Mouse (Mus musculus) forebrain, embryonic 15.5 days (tissue): ENCODE results near the gene Atf6b. TPM values are rescaled to one million over a fixed set of nuclear protein-coding genes. Genes with fewer than 3 reads are reported as not detected.
A peak's percentile ranks its signal among the peaks of the same experiment; 100 is the strongest.

Source experiments
- ATAC-seq: fragments of 200-750 bp; cut with Nextera tagmentation; replicated peaks from 2 replicates; pipeline ENCODE4 v1.8.0; 2017; ENCODE audit warnings: mild to moderate bottlenecking, moderate TSS enrichment, moderate library complexity
- H3K27ac ChIP-seq: fragments of 300-500 bp; sonication (generic); replicated peaks from 2 replicates; pipeline ENCODE4 v1.5.1; 2015; ENCODE audit warnings: mild to moderate bottlenecking, inconsistent platforms
- H3K27me3 ChIP-seq: fragments of 300-500 bp; sonication (generic); 2 replicates; pipeline ENCODE4 v1.6.1; 2015; ENCODE audit warnings: inconsistent platforms
- H3K36me3 ChIP-seq: fragments of 300-500 bp; sonication (generic); 2 replicates; pipeline ENCODE4 v1.6.1; 2015; ENCODE audit warnings: mild to moderate bottlenecking, inconsistent platforms
- H3K4me1 ChIP-seq: fragments of 300-500 bp; sonication (generic); 2 replicates; pipeline ENCODE4 v1.6.1; 2015; ENCODE audit warnings: inconsistent platforms
- H3K4me2 ChIP-seq: fragments of 300-500 bp; sonication (generic); replicated peaks from 2 replicates; pipeline ENCODE4 v1.6.1; 2015; ENCODE audit warnings: mild to moderate bottlenecking, inconsistent platforms
- H3K4me3 ChIP-seq: fragments of 300-500 bp; sonication (generic); 2 replicates; pipeline ENCODE4 v1.5.1; 2015; ENCODE audit warnings: mild to moderate bottlenecking, inconsistent platforms
- H3K9ac ChIP-seq: fragments of 300-500 bp; sonication (generic); replicated peaks from 2 replicates; pipeline ENCODE4 v1.6.1; 2015; ENCODE audit warnings: mild to moderate bottlenecking, inconsistent platforms
- H3K9me3 ChIP-seq: fragments of 300-500 bp; sonication (generic); 2 replicates; pipeline ENCODE4 v1.6.1; 2016; ENCODE audit warnings: inconsistent platforms
- WGBS: fragments of 180-500 bp; shearing (Covaris S2); methylation state at CpG from one replicate; pipeline ENCODE4 v1.1.7; 2015; ENCODE audit warnings: mixed read lengths; 5-methylcytosine and 5-hydroxymethylcytosine counted together
- polyA plus RNA-seq: library from polyadenylated mRNA; unstranded; fragments of >200 nt; fragmentation: Nextera tagmentation; extraction: Ambion mirVana; gene quantifications from 2 replicates; pipeline ENCODE4 v1.2.1, GENCODE M21; 2015

The Atf6b gene
- polyA plus RNA-seq, 1 experiment from 2014 or later, result 112 TPM

DNA sequence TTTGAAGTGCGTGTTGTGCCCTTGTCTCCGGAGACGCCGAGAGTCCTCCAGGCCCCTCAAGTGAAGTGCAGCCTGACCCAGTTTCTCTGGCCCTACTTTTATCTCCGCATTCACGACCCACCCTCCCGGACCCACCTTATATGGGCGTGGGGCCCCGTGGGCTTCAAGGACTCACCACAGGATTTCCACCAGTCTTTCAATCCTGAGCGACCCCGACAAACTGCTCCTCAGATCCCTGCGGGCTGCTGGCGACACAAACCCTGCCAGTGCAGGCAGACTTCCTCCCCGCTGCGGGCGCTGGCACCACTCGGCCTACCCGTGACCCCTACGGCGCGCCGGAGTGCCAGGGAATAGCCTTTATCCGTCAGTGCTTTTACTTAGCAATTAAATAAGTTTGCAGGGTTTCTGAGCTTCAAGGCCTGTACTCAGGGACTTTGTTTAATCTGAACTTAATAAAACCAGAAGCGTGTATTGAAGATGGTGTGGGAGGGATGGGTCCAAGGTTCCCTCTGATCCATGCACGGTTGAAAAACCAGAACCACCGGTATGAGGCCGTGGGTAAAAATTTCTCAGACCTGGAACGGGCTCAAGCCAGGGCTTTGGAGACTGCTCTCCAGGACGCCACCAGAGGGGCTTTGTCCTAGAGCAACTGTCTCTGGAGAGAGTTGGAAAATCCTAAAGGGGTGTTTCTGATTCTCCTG, 18.9 kb upstream of the Atf6b start, which contains the start of gene Ppt2:
Gene Ppt2 (minus strand): TSS at position 568 of the 701 bp plus-strand sequence.
- peak within 1 kb of the TSS; percentile 71 for H3K9ac ChIP-seq
- H3K4me1 ChIP-seq, result peaks cover 62% of the 10 kb centered on the region
- 6% methylated on average over 29 of the region's 29 CpGs for WGBS
- H3K9me3 ChIP-seq, result no peaks in the 10 kb centered on the region
- H3K27ac ChIP-seq, result peak within 1 kb of the TSS; percentile 87
- peaks cover 19% of the 10 kb centered on the region for H3K27me3 ChIP-seq
- ATAC-seq, result peak; percentile 4; the same call in 1 of the 2 replicates
- peak within 1 kb of the TSS; percentile 96 for H3K4me2 ChIP-seq
- H3K4me3 ChIP-seq, result peak within 1 kb of the TSS; percentile 69
- 0 out of 2 replicates have a peak, but pooled peaks cover under 1% of the 10 kb centered on the region for H3K36me3 ChIP-seq

DNA sequence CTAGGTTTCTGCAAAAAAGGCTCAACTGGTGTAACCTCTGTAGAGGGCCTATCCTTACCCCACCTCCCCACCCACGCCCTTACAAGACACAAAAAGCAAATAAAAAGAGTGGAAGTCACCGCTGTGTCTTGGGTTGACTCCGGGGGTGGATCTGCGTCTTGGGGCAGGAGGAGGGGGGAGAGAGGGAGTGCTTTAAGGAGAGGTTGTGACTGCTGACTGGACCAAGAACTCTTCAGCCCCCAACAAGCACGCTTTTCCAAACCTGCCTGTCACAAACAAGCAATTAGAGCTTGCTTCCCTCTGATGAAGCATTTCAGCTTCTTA, 18.3 kb upstream of the Atf6b start:
- Histone ChIP-seq H3K9ac (peak overlapping the region; percentile 71; the same call in 1 of the 2 replicates), H3K4me2 (peak overlapping the region; percentile 96), H3K27ac (peak overlapping the region; percentile 87), H3K9me3 (no peaks in the 10 kb centered on the region), H3K4me3 (peak overlapping the region; percentile 69), H3K27me3 (peaks cover 19% of the 10 kb centered on the region), H3K36me3 (no peaks in the 10 kb centered on the region), H3K4me1 (peaks cover 62% of the 10 kb centered on the region)
- ATAC-seq, result no peak
- WGBS, result 17% methylated on average over 5 of the region's 5 CpGs

DNA sequence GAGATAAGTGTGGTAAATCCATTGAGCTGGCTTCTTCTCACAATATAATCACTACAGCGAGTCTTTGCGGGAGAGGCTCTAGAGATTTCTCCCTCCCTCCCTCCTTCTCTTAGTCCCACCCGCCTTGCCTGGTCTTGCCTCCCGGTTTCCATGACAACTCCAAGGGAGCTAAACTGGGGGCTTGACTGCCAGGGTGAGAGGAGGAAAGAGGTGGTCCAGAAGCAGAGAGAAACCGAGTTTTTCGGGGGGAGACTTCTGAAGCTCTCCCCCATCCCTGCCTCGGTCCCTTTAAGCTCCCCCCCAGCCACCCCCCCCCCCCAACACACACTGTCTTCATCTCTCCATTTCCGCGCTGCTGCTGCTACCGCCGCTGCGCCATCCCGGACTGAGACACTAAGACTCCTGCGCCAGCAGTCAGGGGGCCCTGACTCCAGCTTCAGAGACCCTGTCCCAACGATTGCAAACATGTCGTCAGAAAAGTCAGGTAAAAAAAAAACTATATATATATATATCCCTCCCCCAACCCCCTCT, 17.7 kb upstream of the Atf6b start, which contains the start of gene Prrt1:
Gene Prrt1 (plus strand): TSS at position 313 of the 531 bp plus-strand sequence.
- Histone ChIP-seq H3K9me3 (no peaks in the 10 kb centered on the region), H3K27ac (peak within 1 kb of the TSS; percentile 87), H3K4me1 (peaks cover 62% of the 10 kb centered on the region), H3K27me3 (peaks cover 19% of the 10 kb centered on the region), H3K36me3 (no peaks in the 10 kb centered on the region), H3K4me3 (peak within 1 kb of the TSS; percentile 69), H3K4me2 (peak within 1 kb of the TSS; percentile 96), H3K9ac (peak within 1 kb of the TSS; percentile 71)
- WGBS, result 1% methylated on average over 16 of the region's 16 CpGs
- ATAC-seq, result peak; percentile 38; the same call in 1 of the 2 replicates

DNA sequence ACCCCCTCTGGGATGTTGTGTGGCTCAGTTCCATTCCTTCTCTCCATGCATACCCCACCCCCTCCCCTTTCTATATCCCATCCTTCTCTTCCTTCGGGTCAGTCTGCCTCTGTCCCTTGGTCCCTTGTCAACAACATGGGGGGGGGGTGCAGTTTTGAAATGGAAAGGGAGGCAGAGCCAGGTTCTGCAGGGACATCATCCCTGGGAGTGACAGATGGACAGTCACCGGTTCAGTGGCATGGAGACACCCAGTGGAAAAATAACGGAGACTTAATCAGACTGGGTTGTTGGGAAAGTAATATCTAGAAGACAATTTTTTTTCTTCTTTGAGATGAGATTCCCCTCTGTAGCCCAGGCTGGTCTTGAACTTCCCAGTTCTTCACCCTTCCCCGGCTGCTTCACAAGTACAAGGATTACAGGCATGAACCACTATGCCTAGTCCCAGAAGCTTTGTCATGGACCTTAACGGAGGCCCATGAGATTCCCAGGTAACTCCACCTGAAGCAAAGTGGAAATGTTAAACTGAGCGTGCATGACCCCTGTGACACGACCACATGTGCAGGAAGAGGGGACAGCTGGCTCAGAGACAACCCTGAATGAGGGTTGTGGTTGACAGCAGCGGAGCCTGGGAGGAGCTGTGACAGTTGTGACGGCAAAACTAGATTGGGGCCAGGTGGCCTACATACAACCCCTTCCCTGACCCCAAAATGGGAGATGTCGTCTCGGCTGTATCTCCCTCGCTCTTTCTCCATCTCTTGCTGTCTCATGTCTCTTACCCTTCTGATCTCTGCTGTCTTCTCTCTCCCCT, 16.9 kb upstream of the Atf6b start:
- no peak for ATAC-seq
- Histone ChIP-seq H3K9me3 (no peaks in the 10 kb centered on the region), H3K4me1 (peaks cover 62% of the 10 kb centered on the region), H3K4me3 (peak overlapping the region; percentile 69), H3K36me3 (no peaks in the 10 kb centered on the region), H3K27ac (no peak overlapping the region), H3K9ac (peak overlapping the region; percentile 38), H3K4me2 (peak overlapping the region; percentile 96), H3K27me3 (peaks cover 19% of the 10 kb centered on the region)
- WGBS, result 23% methylated on average over 12 of the region's 12 CpGs

DNA sequence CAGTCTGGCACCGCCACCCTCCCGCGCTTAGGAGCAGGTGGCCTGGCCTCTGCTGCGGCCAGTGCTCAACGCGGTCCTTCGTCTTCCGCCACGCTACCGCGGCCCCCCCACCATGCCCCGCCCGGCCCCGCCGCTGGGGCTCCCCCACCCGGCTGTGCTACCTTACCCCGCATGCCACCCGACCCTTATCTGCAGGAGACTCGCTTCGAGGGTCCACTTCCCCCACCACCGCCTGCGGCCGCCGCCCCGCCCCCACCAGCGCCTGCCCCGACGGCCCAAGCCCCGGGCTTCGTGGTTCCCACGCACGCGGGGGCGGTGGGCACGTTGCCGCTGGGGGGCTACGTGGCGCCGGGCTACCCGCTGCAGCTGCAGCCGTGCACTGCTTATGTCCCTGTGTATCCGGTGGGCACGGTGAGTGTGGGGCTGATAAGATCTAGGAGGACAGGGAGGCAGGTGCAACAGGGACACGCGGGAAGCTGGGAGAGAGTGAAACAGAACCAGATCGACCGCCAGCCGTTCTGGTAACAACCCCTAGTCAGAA, 16.1 kb upstream of the Atf6b start:
- peak overlapping the region; percentile 96 for H3K4me2 ChIP-seq
- H3K9ac ChIP-seq, result peak overlapping the region; percentile 31
- no peaks in the 10 kb centered on the region for H3K36me3 ChIP-seq
- H3K4me3 ChIP-seq, result peak overlapping the region; percentile 69
- H3K27ac ChIP-seq, result no peak overlapping the region
- ATAC-seq, result no peak
- H3K27me3 ChIP-seq, result peaks cover 21% of the 10 kb centered on the region
- 2% methylated on average over 48 of the region's 48 CpGs for WGBS
- no peaks in the 10 kb centered on the region for H3K9me3 ChIP-seq
- peaks cover 60% of the 10 kb centered on the region for H3K4me1 ChIP-seq

DNA sequence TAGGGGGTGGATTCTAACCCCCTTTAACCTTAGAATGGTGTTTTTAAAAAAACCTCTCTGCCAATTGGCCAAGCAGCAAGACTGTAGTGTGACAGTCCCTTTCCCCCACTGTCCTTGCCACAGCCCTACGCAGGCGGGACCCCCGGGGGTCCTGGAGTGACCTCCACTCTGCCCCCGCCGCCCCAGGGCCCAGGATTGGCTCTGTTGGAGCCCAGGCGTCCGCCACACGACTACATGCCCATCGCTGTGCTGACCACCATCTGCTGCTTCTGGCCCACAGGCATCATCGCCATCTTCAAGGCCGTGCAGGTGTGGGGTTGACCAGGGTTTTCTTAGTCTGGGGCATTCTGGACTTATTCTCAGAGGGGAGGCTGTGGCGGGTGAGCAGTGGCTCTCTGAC, 15.3 kb upstream of the Atf6b start:
- no peaks in the 10 kb centered on the region for H3K36me3 ChIP-seq
- peak overlapping the region; percentile 96 for H3K4me2 ChIP-seq
- no peaks in the 10 kb centered on the region for H3K9me3 ChIP-seq
- H3K4me3 ChIP-seq, result peak overlapping the region; percentile 69
- peak overlapping the region; percentile 38 for H3K9ac ChIP-seq
- WGBS, result 6% methylated on average over 12 of the region's 12 CpGs
- no peak overlapping the region for H3K27ac ChIP-seq
- H3K4me1 ChIP-seq, result peaks cover 52% of the 10 kb centered on the region
- H3K27me3 ChIP-seq, result peaks cover 21% of the 10 kb centered on the region
- ATAC-seq, result no peak

DNA sequence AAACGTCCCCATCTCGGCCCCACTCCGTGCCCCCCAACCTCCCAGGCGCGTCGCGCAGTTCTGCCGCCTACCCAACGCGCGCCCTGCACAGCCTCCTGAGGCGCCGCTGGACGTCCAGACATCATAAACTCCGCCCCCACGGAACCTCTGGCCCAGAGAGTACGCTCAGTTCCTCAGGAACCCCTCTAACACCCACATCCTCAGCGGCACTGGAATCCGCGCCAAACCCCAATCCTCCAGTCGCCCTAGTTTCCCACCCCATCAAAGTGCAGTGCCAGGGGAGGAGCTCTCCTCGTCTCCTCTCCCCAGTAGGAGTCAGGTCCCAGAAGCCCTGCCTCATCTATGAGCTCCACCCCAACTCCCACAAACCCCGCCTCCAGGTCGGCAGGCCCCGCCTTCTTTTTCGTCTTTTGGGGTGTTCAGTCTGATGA, 14.7 kb upstream of the Atf6b start:
- Histone ChIP-seq H3K27ac (no peak overlapping the region), H3K9me3 (no peaks in the 10 kb centered on the region), H3K9ac (peak overlapping the region; percentile 38), H3K27me3 (peaks cover 21% of the 10 kb centered on the region), H3K4me1 (peaks cover 50% of the 10 kb centered on the region), H3K36me3 (no peaks in the 10 kb centered on the region), H3K4me3 (peak overlapping the region; percentile 69), H3K4me2 (peak overlapping the region; percentile 96)
- ATAC-seq, result peak; percentile 9; the same call in 1 of the 2 replicates
- 2% methylated on average over 26 of the region's 26 CpGs for WGBS

DNA sequence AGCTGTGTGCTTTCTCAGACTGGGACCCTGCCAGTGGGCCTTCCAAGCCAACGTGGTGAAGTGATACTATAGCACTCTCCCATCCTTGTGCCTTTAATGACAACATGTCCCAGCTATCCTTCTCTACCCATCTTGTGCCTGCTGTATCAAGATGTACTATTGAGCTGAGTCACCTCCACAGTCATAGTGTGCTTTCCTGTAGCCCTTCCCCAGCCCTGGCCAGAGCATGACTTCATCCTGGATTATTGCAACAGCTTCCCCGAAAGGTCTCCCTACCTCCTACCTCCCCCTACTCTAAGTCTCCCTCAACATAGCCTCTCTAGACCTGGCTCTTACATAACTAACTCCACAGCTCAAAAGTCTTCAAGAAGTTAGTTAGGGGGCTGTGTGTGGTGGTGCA, 11.3 kb upstream of the Atf6b start:
- Histone ChIP-seq H3K27me3 (peaks cover 18% of the 10 kb centered on the region), H3K4me1 (peaks cover 22% of the 10 kb centered on the region), H3K4me3 (no peak overlapping the region), H3K36me3 (no peaks in the 10 kb centered on the region), H3K4me2 (no peak overlapping the region), H3K9ac (no peak overlapping the region), H3K9me3 (no peaks in the 10 kb centered on the region), H3K27ac (no peak overlapping the region)
- WGBS, result 59% methylated on average over 2 of the region's 2 CpGs
- ATAC-seq, result no peak

DNA sequence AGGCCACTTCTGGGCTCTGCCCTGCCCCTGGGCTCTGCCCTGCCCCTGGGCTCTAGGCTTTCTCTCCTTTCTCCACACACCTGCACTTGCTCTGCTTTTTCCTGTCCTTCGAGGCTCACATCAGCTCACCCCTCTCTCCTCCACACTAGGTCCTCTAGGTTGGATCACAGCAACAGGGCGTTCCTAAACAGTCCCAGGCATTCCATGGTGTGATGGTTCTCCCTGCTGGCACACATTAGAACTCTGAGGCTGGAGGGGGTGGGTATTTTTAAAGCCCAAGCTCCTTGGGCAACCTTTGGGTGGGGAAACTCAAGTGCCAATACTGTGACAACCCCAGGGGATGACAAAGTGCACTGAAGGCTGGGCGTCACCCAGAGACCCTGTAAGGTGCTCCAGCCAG, 9.5 kb upstream of the Atf6b start:
- Histone ChIP-seq H3K27ac (no peak overlapping the region), H3K36me3 (no peaks in the 10 kb centered on the region), H3K4me3 (no peak overlapping the region), H3K9me3 (no peaks in the 10 kb centered on the region), H3K9ac (no peak overlapping the region), H3K4me1 (peaks cover 13% of the 10 kb centered on the region), H3K27me3 (peaks cover 3% of the 10 kb centered on the region; the same call in 1 of the 2 replicates), H3K4me2 (no peak overlapping the region)
- WGBS, result 70% methylated on average over 3 of the region's 3 CpGs
- ATAC-seq, result no peak

DNA sequence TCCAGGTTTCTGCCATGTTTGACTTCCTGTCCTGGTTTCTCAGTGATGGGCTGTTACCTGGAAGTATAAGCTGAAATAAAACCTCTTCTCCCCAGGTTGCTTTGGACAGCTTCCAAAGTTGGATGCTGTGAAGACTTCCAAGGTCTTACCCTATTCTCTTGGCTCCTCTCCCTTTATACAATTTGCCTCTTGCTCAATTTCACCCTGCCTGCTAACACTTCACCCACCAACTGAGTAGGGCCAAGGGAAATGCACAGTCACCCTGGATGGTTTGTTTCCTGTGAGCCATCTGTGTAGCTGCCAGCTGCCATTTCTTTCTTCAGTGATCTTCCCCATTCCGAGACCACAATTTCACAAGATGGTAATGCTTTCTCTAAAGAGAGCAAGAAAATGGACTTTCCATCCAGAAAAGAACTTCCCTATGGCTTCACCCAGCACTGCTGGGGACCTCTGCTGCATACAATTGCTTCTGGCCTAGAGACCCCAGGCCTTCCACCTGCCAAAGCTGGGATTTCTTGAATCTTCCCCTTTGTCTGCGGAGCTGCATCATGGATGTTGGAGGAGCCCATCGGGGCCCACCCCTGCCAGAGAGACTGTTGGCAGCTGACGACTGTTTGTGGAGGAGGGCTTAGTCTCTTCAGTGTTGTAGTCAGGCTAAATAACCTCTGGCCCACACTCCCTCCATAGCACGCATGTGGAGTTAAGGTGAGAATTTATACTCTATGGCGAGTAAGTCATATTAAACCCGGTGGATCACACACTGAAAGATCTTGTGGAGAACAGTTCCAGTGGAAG, 7.3 kb upstream of the Atf6b start:
- 77% methylated on average over 7 of the region's 7 CpGs for WGBS
- H3K9ac ChIP-seq, result no peak overlapping the region
- H3K4me1 ChIP-seq, result peaks cover 17% of the 10 kb centered on the region
- ATAC-seq, result no peak
- no peak overlapping the region for H3K4me2 ChIP-seq
- H3K27me3 ChIP-seq, result peaks cover 2% of the 10 kb centered on the region; the same call in 1 of the 2 replicates
- H3K9me3 ChIP-seq, result no peaks in the 10 kb centered on the region
- no peak overlapping the region for H3K4me3 ChIP-seq
- no peaks in the 10 kb centered on the region for H3K36me3 ChIP-seq
- H3K27ac ChIP-seq, result peak overlapping the region; percentile 20; the same call in 1 of the 2 replicates
